Mouse (Mus musculus): ENCODE results near the gene Hat1. TPM values are rescaled to one million over a fixed set of nuclear protein-coding genes. Genes with fewer than 3 reads are reported as not detected.
A peak's percentile ranks its signal among the peaks of the same experiment; 100 is the strongest.

Gene Hat1
- total RNA-seq, 2 experiments from 2014 or later: 16.7 TPM

DNA sequence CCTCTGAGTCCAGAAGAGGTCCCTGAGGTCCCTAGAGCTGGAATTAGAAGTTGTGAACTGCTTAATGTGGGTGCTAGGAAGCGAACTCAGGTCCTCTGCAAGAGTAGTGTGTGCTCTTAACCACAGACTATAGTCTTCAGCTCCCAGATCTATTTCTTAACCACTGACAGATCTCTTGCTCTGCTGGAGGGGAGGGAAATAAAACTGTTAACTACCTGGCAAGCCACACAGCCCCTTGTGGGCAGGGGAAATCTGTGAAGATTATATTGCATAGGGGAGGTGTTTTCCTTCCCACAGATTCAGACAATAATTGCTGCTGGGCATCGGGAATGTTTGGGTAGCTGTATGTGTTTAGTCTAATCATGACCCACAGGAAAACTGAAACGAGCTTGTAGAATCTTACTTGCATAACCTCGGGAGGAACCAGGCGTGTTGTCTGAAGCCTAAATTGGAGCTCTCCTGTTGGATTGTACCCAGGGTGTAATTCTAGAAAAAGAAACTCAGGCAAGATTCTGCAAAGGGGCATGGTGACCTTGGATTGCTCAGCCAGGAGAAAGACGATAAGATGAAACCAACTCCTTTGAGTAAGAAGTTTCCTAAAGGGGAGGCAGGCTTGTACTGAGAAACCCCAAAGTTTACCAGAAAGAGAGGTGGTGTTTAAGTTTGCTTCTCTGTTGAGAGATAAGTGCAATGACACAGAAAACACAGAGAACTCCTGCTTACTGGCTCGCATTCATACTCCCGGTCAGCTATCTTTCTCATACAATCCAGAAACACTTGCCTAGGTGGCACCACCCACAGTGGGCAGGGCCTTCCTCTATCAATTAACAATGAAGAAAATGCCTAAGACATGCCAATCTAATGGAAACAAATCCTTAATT lies 14.2 kb upstream of the Hat1 start:
- intact Hi-C loops (cut with DNase I): no loop called here
- no peak for DNase-seq (ENCODE audit: low spot score in 2 of 2)

DNA sequence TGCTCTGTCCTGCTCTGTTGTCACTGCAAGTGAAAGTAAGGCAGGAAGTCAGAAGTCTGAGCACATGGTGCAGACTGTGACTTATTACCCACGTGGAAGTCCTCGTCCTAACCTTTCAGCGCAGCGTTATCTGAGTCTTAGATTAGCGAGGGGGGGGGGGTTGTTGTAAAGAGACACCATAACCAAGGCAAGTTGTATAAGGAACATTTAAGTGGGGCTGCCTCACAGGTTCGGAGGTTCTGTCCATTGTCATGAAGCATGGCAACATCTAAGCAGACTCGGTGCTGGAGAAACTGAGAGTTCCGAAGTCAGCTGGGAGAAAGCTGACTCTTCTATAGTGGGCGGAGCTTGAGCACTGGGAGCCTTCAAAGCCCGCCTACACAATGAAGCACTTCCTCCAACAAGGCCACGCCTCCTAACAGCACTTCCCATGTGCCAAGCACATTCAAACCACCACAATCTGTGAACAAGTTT lies 12.3 kb upstream of the Hat1 start:
- intact Hi-C loops (cut with DNase I): no loop called here
- DNase-seq (ENCODE audit: low spot score in 2 of 2): no peak

DNA sequence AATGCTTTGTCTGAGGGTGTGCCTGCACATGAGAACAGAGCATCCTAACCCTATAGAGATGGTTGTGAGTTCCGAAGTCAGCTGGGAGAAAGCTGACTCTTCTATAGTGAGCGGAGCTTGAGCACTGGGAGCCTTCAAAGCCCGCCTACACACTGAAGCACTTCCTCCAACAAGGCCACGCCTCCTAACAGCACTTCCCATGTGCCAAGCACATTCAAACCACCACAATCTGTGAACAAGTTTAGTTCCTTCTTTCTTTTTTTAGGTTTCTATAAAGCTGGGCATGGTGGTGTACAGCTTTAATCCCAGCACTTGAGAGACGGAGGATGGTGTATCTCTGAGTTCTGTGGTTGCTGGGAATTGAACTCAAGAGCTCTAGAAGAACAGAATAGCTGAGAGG lies 11.3 kb upstream of the Hat1 start:
- no peak for DNase-seq (ENCODE audit: low spot score in 2 of 2)
- intact Hi-C loops (cut with DNase I): no loop called here

DNA sequence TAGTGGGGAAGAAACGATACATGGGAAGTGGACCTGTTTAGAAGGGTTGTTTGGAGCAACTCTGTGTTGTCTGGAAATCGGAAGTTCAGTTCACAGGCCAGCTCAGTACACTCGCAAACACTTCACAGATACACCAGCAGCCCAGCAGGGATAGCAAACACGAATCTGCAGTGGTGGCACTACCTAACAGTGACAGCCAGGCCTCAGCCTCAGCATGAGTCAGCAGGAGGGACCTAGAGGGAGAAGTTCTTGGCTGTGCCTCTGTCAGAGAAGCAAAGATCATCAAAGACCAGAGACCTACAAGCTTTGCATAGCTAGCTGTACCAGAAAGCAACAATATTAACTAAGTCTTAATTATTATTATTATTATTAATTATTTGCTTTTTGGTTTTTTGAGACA lies 6.8 kb upstream of the Hat1 start:
- intact Hi-C loops (cut with DNase I): no loop called here

DNA sequence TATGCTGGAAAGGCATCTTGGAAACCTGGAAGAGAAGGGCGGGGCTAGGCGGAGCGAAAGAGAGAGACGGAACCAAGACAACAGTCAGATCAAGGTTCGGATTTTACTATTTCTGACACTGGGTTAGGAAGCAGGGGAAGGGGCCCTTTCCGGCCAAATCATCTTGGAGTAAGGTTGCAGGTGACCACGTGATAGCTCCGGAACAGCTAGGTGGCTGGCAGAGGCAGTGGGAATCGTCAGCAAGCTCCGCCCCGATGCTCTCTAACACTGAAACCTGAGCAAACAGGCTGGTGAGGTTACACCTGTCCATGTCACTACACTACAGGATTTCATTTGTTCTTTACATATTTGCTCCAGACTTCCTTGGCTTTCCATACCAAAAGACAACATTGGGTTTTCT lies 4.9 kb upstream of the Hat1 start:
- intact Hi-C loops (cut with DNase I): no loop called here
- DNase-seq (ENCODE audit: low spot score in 2 of 2): no peak

More for the DNA sequence above, 6.8 kb upstream of the Hat1 start:
- DNase-seq (ENCODE audit: low spot score in 2 of 2): no peak

DNA sequence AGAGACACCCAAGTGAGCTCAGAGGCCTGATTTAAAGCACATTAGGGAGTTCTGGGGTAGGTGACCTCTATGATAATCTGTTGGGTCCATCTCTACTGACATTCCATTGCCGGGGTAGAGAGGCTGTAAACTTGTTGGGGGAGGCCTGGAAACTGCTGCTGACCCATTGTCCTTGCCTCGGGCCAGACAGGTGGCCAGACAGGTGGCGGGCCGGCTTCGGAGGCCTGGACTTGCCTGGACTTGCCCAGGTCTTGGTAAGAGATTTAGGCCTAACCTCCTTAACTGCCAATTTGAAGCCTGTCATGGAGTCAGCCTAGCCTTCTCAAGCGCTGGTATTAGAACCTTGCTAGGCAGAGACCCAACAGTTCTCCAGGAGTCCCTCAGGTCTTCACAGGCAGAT lies 992 bp upstream of the Hat1 start:
- DNase-seq (ENCODE audit: low spot score in 2 of 2): no peak
- intact Hi-C loops (cut with DNase I): no loop called here

DNA sequence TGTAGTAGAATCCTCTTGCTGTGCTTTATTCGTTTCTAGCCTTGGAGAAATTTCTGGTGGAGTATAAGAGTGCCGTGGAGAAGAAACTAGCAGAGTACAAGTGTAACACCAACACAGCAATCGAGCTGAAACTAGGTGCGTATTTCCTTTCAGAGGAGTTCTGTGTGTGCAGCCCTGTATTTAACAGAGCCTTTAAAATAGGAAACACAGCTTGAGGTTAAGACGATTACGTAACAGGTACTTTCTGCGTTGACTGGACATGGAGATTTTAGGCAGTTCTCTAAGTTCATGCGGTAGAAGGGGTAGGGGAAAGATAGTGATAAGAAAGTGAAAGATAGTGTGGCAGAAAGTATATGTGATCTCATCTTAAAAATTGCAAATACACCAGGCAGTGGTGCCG lies 1.1 kb downstream of the Hat1 start:
- DNase-seq (ENCODE audit: low spot score in 2 of 2): no peak
- intact Hi-C loops (cut with DNase I): no loop called here

DNA sequence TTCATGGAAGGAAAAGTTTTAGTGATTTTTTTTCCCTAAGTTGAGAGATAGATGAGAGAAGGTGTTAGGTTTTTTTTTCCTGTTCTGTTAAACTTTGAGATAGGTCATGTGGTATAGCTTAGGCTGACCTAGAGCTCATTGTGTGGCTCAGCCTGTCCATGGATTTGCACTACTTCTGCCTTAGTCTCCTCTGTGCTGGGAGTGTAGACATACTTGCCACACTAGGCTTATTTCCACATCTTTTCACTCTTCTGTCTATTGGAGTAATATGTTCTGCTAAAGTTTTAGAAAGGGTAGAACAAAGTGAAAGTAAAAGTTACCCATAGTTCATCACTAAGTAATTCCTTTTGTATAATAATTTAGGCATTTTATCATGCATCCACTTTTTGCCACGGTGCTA lies 16.9 kb downstream of the Hat1 start:
- intact Hi-C loops (cut with DNase I): no loop called here
- no peak for DNase-seq (ENCODE audit: low spot score in 2 of 2)

DNA sequence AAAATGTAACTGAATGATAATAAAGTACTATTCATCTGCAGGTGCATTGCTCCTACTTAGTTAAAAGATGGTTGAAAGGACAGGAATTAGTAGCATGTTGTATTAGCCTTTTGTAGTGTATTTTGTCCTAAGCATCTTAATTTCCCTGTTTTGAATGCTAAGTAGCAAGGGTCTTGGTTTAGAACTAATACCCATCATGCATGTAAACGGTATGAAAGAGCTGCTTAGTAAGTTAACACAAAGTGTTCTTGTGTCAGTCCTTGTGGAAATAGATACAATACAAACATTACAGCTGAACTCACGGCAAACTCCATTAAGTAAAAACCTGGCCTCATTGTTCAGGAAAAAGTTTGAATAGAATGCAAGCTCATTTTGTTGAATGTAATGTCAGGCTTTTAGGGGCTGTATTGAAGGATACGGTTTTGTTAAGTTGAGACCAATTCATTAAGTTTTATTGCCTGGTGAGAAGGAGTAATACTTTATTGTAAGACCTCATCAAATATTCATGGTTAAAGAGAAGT lies 30.1 kb downstream of the Hat1 start:
- no peak for DNase-seq (ENCODE audit: low spot score in 2 of 2)
- intact Hi-C loops (cut with DNase I): no loop called here

DNA sequence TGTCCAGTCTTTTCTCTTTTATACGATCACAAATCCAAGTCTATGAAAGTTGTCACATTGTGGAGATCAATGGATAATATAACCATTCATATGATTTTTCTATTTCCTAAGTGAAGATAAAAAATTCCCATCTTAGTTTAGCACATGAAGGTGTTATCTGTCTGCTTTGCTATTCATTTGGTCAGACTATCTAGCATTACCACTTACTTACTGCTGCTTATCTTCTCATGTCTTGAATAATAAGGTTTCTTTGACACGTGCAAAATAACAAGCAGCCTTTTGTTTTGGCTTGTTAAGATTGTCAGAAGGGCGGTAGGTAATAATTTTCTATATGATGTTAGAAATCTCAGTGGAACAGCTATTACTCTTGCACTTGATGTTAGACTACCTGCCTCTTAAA lies 30.6 kb downstream of the Hat1 start:
- DNase-seq (ENCODE audit: low spot score in 2 of 2): no peak
- intact Hi-C loops (cut with DNase I): no loop called here

DNA sequence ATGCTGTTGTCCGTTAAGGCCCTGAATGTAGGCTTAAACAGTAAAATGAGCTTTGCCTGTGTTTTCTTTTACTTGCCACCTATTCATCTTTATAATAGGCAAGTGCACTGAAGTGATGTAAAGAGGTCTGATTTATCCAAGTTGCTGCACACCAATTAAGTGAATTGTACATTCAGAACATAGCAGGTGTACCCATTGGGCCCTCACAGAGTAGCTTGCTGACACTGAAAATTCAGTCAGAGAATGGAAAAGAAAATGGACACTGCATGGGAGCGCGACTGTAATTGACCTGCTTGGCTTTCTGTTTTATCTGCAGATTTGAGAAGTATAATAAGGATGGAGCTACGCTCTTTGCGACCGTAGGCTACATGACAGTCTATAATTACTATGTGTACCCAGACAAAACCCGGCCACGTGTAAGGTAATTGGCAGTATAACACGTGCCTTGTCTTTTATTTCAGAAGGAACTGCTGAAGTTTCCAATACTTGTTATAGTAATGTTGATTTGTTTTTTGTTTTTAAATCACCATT lies 32.2 kb downstream of the Hat1 start:
- intact Hi-C loops (cut with DNase I): no loop called here
- no peak for DNase-seq (ENCODE audit: low spot score in 2 of 2)

DNA sequence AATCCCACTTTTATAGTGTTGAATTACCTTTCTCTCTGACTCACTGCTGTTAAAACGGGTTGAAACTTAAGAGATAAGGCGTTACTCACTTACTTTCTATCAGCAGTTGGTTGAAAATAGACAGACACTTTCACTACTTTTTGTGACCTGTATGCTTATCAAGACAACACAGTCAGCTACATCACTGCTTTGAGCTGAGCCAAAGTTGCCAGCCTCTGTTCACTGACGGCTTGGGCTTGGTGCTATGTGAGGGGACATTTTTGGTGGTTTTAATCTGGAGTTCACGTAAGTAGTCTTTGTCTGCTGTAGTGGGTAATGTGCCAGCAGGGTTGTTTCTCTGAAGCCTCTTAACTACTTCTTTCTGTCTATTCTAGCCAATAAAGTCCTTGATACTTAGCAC lies 35.8 kb downstream of the Hat1 start:
- DNase-seq (ENCODE audit: low spot score in 2 of 2): no peak
- intact Hi-C loops (cut with DNase I): no loop called here

DNA sequence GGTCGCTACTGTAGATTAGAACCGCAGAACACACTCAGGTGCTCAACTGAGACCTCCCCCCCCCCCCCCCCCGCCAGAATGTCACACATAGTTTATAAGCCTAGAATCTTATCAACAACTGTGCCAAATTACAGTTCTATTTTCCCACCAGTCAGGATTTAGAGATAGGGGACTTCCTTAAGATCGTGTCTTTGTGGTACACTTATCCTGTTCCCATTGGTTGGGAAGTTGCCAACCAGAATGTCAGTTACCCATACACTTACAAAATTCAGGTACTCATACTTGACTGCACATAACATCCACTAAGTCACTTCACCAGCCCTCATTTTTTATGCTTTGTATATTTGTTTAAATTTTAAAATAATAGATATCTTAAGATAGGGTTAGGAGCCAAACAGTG lies 46.7 kb downstream of the Hat1 start:
- DNase-seq (ENCODE audit: low spot score in 2 of 2): no peak
- intact Hi-C loops (cut with DNase I): no loop called here

DNA sequence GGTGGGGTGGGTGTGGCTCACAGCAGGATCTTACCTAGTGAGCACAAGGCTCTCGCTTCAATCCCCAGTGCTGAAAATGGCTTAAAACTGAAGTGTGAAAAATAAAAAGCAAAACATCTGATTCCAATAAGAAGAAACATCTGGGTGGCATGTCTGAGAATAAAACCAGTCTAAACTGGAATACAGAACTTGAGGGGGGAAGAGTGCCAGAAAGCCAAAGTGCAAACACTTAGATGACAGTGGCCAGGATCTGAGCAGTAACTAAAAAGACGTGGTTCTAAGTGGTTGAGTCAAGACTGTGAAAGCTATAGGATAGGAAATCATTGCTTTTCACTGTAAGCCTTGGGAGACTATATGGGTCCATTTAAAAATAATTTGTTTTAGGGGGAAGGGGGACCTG lies 54.6 kb downstream of the Hat1 start:
- no peak for DNase-seq (ENCODE audit: low spot score in 2 of 2)

DNA sequence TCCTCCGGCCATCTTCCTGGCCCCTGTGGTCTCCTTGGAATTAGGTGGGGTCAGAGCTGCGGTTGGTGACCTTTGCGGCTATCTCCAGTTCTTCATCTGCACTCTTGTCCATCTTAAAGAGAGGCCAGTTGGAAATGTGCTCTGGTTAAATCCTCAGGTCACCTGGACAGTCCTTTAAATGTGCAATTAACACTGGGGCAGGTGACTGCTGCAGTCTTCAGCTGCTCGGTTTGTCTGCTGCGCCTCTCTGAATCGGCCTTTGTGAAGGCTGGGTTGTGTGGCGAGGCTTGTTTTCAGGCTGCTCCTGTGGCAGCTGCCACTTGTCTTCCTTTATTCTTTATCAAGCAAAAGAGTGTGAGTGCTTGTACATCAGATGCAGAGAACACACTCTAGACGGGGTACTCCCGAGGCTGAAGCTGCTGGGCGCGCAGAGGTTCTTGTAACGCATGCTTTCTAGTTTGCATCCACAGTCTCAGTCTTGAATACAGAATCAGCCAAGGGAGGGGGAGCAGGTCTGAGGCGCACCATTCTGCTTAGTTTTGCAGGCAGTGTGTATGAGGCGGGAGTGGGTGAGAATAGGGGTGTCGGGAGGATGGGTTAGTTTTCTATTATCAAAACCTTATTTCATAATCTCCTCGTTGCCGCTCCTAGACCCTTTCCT lies 56.9 kb downstream of the Hat1 start:
- intact Hi-C loops (cut with DNase I): no loop called here

More for the DNA sequence above, 54.6 kb downstream of the Hat1 start:
- intact Hi-C loops (cut with DNase I): no loop called here

DNA sequence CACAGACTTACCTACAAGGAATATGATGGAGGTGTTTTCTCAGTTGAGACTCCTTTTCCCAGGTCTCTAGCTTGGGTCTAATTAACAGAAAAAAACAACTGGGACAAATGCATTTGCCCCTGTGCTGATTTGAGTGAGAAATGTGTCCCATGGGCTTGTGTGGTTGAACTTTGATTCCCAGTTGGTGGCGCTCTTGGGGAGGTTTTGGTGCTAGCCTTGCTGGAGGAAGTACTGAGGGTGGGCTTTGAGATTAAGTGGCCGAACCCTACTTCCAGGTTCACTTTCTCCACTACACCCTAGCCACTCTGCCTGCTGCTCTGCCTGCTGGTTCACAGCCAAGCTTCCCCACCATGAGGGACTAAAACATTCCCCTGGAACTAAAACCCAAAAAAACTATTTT lies 60.8 kb downstream of the Hat1 start:
- intact Hi-C loops (cut with DNase I): loop anchor here (5.0 to 10.0 kb wide), 2 partner anchors 78 to 365 kb away; partner anchors contain the start of gene Dlx1
- no peak for DNase-seq (ENCODE audit: low spot score in 2 of 2)

More for the DNA sequence above, 56.9 kb downstream of the Hat1 start:
- no peak for DNase-seq (ENCODE audit: low spot score in 2 of 2)

DNA sequence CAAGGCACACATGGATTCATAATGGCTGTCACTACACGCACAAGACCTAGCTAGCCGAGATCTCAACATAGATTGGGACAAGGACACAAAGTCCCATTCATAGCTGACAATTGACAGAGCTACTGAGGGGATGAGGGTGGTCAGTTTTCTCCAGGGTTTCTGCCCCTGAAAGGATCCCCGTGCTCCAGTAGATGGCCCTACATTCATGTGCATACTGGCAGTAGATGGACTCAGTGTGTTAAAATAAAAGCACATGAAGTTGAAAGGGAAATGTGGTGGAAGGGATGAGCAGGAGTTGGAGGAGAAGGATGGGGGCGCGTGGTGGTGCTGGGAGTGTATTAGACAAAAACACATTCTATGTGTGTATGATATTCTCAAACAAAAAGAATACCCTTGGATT lies 63.0 kb downstream of the Hat1 start:
- intact Hi-C loops (cut with DNase I): loop anchor here (5.0 to 10.0 kb wide), 2 partner anchors 76 to 363 kb away; partner anchors contain the start of gene Dlx1
- DNase-seq (ENCODE audit: low spot score in 2 of 2): no peak

DNA sequence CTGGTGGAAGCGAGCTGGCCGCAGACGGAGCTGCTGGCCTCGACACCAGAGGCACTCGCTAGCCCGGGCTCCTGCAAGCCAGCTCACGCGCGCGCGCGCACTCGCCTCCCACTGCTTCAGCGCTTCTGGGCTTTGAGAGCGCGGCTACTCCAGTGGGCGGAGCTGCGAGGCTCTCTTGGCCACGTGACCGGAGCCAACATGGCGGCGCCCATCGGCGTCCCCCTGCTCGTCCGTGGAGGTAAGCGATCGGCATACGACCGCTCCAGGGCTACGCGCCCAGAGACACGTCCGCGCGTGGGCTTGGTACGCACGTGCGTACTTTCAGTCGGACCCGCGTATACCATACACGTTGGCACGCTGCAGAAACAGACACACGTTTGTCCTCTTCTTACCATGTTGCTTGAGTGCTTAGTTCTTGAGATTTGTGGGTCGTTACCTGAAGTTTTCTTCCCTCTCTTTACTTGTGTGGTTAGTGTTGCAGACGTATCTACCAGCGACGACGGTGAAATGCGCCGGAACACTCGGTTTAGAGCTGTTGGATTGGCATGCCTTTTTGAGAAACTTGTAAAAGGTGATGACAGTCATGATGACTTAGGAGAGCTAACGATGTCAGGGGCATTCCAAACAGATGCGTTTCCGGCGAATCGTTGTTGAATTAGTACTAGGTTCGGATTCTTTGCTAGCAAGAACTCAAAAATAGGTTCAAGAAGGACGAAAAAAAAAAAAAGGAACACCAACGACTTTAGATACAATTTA lies 64.6 kb downstream of the Hat1 start, which contains the start of gene Metap1d:
Metap1d (plus strand) TSS at position 116 of the 756 bp plus-strand sequence.
- DNase-seq (ENCODE audit: low spot score in 2 of 2): peak; percentile 95 to 96
- intact Hi-C loops (cut with DNase I): loop anchor here (5.0 to 10.0 kb wide), 2 partner anchors 74 to 361 kb away; partner anchors contain the start of gene Dlx1

DNA sequence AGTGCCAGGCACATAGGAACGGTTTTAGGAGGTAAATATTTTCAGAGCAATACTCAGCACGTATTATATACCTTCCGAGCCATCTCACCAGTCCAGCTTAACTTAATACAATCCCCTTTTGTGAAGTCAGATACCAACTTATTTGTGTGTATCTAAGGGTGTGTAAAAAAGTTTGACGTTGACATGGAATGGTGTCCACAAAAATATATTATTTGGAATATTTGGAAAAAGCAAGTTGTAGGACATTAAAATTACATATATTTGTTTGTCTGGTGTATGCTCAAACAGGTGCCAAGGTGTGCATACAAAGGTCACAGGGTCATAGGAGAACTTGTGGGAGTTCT lies 65.1 kb downstream of the Hat1 start:
- intact Hi-C loops (cut with DNase I): loop anchor here (5.0 to 10.0 kb wide), 2 partner anchors 73 to 361 kb away; partner anchors contain the start of gene Dlx1
- no peak for DNase-seq (ENCODE audit: low spot score in 2 of 2)
